Mouse (Mus musculus): ENCODE data around the gene Ppm1j.

GRCm38 (mm10) chr3:104804312-104804711 lies 23.5 kb downstream of the Ppm1j start:
- no peak for TF ChIP-seq CTCF (IDR thresholded peaks at IDR 0.05; ENCODE audit: low read depth, low read length)
- no peak for TF ChIP-seq POLR2A (IDR thresholded peaks at IDR 0.05; ENCODE audit: extremely low read depth, insufficient read depth, low read length)

Data from liver, adult 2 months (tissue).